Mouse (Mus musculus) testis, postnatal 10 days (tissue): ENCODE measurements around the gene Rps19bp1.

Experiments used
- DNase-seq: peaks from one replicate; pipeline ENCODE4 v3.0.0; 2021; ENCODE audit warnings: low spot score

Rps19bp1 gene

GRCm38 (mm10) chr15:80219211-80219610 is 44.9 kb downstream of the Rps19bp1 start:
- DNase-seq, result no peak

GRCm38 (mm10) chr15:80217476-80217875 is 46.6 kb downstream of the Rps19bp1 start:
- DNase-seq, result no peak

GRCm38 (mm10) chr15:80216480-80216820 is 47.7 kb downstream of the Rps19bp1 start:
- no peak for DNase-seq

GRCm38 (mm10) chr15:80215716-80216479 is 48.2 kb downstream of the Rps19bp1 start:
- peak; percentile 63 for DNase-seq

GRCm38 (mm10) chr15:80213688-80214087 is 50.4 kb downstream of the Rps19bp1 start:
- no peak for DNase-seq
